Mouse (Mus musculus) hindbrain, postnatal 0 days (tissue): ENCODE results near the gene Rhd. TPM values are rescaled to one million over a fixed set of nuclear protein-coding genes. Genes with fewer than 3 reads are reported as not detected.
"Not testable (repeated sequence)": the region's sequence is repeated elsewhere in the genome, so short reads cannot be mapped to it uniquely, and the experiment has no call there.

Experiments used
- ATAC-seq: fragments of 200-750 bp; cut with Nextera tagmentation; 2 replicates; pipeline ENCODE4 v1.8.0; 2017; ENCODE audit warnings: mild to moderate bottlenecking, moderate TSS enrichment, moderate library complexity
- DNase-seq: peaks from one replicate; pipeline ENCODE4 v3.0.0-alpha.2; 2015; ENCODE audit warnings: low spot score
- H3K27ac ChIP-seq: fragments of 300-500 bp; sonication (generic); 2 replicates; pipeline ENCODE4 v1.5.1; 2014; ENCODE audit warnings: mild to moderate bottlenecking
- H3K27me3 ChIP-seq: fragments of 300-500 bp; sonication (generic); 2 replicates; pipeline ENCODE4 v1.6.1; 2014; ENCODE audit warnings: low read length, mixed read lengths; ENCODE audit not compliant: insufficient read depth
- H3K36me3 ChIP-seq: fragments of 300-500 bp; sonication (generic); 2 replicates; pipeline ENCODE4 v1.6.1; 2014; ENCODE audit warnings: low read length, mixed read lengths; ENCODE audit not compliant: insufficient read depth
- H3K4me1 ChIP-seq: fragments of 300-500 bp; sonication (generic); 2 replicates; pipeline ENCODE4 v1.6.1; 2014; ENCODE audit warnings: antibody characterized with exemption, low read length, mixed read lengths; ENCODE audit not compliant: insufficient read depth
- H3K4me2 ChIP-seq: fragments of 300-500 bp; sonication (generic); 2 replicates; pipeline ENCODE4 v1.6.1; 2014; ENCODE audit warnings: low read depth, mild to moderate bottlenecking, low read length, moderate library complexity, mixed read lengths
- H3K4me3 ChIP-seq: fragments of 300-500 bp; sonication (generic); 2 replicates; pipeline ENCODE4 v1.5.1; 2014; ENCODE audit warnings: low read length
- H3K9ac ChIP-seq: fragments of 300-500 bp; sonication (generic); replicated peaks from 2 replicates; pipeline ENCODE4 v1.6.1; 2014; ENCODE audit warnings: mild to moderate bottlenecking, low read length, moderate library complexity, mixed read lengths
- H3K9me3 ChIP-seq: fragments of 300-500 bp; sonication (generic); 2 replicates; pipeline ENCODE4 v1.6.1; 2016; ENCODE audit warnings: low read length, mixed read lengths
- CTCF ChIP-seq: IDR thresholded peaks from 2 replicates; pipeline ENCODE4 v1.5.1; 2016; ENCODE audit warnings: antibody characterized with exemption, control low read depth, low read depth
- WGBS: fragments of 180-500 bp; shearing (Covaris S2); extraction: QIAGEN DNeasy Blood & Tissue Kit; methylation state at CpG from one replicate; pipeline ENCODE4 v1.1.7; 2014; 5-methylcytosine and 5-hydroxymethylcytosine counted together
- polyA plus RNA-seq: library from polyadenylated mRNA; unstranded; fragments of >200 nt; fragmentation: Nextera tagmentation; extraction: Ambion mirVana; gene quantifications from 2 replicates; pipeline ENCODE4 v1.2.1, GENCODE M21; 2015
- total RNA-seq: library from RNA; depleted of rRNA; stranded (reverse); fragments of >200 nt; gene quantifications from 2 replicates; pipeline ENCODE4 v1.2.3, GENCODE M21; 2014

Rhd gene
- total and polyA plus RNA-seq, 2 experiments from 2014 or later, result 1.1 to 2.1 TPM

- Histone ChIP-seq H3K9me3 (no peaks in the 10 kb centered on the region), H3K4me3 (no peak overlapping the region), H3K9ac (no peak overlapping the region), H3K27me3 (no peaks in the 10 kb centered on the region), H3K4me2 (no peak overlapping the region), H3K27ac (no peak overlapping the region), H3K36me3 (peaks cover 17% of the 10 kb centered on the region), H3K4me1 (no peaks in the 10 kb centered on the region)
- 89% methylated on average over 3 of the region's 3 CpGs for WGBS
- DNase-seq (no peak), ATAC-seq (no peak)
- TF ChIP-seq CTCF, result no peak
Observed at GRCm38 (mm10) chr4:134831934-134832333, 32.4 kb upstream of the Rhd start.

GRCm38 (mm10) chr4:134835486-134835885 lies 28.9 kb upstream of the Rhd start:
- 82% methylated on average over 4 of the region's 4 CpGs for WGBS
- Histone ChIP-seq H3K9ac (no peak overlapping the region), H3K4me2 (no peak overlapping the region), H3K4me1 (no peaks in the 10 kb centered on the region; the same call in 1 of the 2 replicates), H3K27me3 (no peaks in the 10 kb centered on the region), H3K36me3 (peaks cover 3% of the 10 kb centered on the region), H3K27ac (no peak overlapping the region), H3K9me3 (no peaks in the 10 kb centered on the region), H3K4me3 (no peak overlapping the region)
- DNase-seq, result no peak
- TF ChIP-seq CTCF, result no peak
- ATAC-seq, result no peak

DNA sequence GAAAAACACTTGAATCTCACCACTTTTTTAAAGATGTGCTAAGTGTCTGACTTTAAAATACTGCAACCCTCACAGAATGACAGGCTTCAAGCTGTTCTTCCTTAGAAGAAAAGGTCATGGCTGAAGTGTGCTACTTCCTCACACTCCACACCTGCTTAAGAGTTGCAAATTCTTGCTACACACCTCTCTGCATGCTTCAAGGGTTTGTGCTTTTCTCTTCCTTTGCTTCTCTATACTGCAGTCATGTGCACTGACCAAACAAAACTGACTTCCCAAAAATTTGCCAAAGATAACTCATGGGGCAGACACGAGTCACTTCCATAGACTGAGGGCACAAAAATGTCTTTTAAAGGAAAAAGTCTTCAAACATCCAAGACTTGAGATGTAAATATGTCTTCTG lies 26.1 kb upstream of the Rhd start:
- H3K27me3 ChIP-seq, result no peaks in the 10 kb centered on the region
- no peaks in the 10 kb centered on the region for H3K9me3 ChIP-seq
- H3K4me1 ChIP-seq, result no peaks in the 10 kb centered on the region; the same call in 1 of the 2 replicates
- no peak overlapping the region for H3K9ac ChIP-seq
- no peak overlapping the region for H3K4me3 ChIP-seq
- no peak overlapping the region for H3K27ac ChIP-seq
- H3K36me3 ChIP-seq, result no peaks in the 10 kb centered on the region; the same call in 1 of the 2 replicates
- TF ChIP-seq CTCF, result no peak
- DNase-seq, result no peak
- no peak overlapping the region for H3K4me2 ChIP-seq
- no peak for ATAC-seq
- WGBS, result 80% methylated on average over 1 of the region's 1 CpGs

GRCm38 (mm10) chr4:134838706-134839105 lies 25.6 kb upstream of the Rhd start:
- H3K27ac ChIP-seq, ATAC-seq: not testable (repeated sequence)
- WGBS, result 85% methylated on average over 3 of the region's 3 CpGs

DNA sequence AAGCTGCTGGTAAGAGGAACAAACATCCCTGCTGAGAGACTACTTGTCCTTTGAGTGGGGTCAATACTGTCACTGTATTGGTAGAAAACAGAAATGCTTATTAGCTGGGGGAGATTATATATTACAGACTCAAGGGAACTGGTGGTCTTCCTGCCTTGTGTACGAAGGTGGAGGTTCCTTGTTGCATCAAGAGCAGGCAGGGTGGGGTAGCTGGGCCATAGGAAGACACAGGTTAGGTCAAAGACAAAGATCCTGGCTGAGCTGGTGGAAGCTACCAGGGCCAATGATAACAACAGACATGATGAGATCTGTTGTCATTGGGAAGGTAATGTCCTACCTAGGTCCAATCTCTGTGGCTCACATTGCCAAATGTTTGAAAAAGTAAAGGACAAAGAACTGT lies 24.1 kb upstream of the Rhd start:
- H3K4me3 ChIP-seq, result no peak overlapping the region
- ATAC-seq (no peak), DNase-seq (no peak)
- no peaks in the 10 kb centered on the region for H3K27me3 ChIP-seq
- no peaks in the 10 kb centered on the region for H3K9me3 ChIP-seq
- H3K4me1 ChIP-seq, result no peaks in the 10 kb centered on the region; the same call in 1 of the 2 replicates
- H3K4me2 ChIP-seq, result no peak overlapping the region
- no peak for TF ChIP-seq CTCF
- H3K27ac ChIP-seq, result no peak overlapping the region
- H3K36me3 ChIP-seq, result no peaks in the 10 kb centered on the region; the same call in 1 of the 2 replicates
- H3K9ac ChIP-seq, result no peak overlapping the region
- 95% methylated on average over 1 of the region's 1 CpGs for WGBS

More at GRCm38 (mm10) chr4:134838706-134839105, 25.6 kb upstream of the Rhd start:
- H3K4me1 ChIP-seq, H3K4me2 ChIP-seq, H3K9ac ChIP-seq, DNase-seq, H3K9me3 ChIP-seq, H3K4me3 ChIP-seq, H3K27me3 ChIP-seq, H3K36me3 ChIP-seq: not testable (repeated sequence)

DNA sequence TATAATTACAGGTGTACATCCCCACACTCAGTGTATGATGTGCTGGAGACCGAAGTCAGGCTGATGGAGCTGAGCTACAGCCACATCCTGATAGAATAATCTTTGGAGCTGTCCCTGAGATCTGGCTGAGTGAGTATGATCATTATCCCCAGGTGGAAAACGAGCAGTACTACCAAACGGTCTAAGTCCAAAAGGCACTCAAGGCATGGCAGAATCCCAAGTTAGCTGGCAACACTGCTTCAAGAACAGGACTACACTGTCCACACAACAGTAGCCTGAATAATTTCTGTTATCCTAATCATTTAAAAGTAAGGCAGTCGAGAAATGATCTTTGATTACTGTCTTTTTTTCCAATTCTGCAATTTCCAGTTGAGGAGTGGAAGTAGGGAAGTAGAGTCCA lies 20.8 kb upstream of the Rhd start:
- Histone ChIP-seq H3K36me3 (no peaks in the 10 kb centered on the region), H3K4me1 (no peaks in the 10 kb centered on the region; the same call in 1 of the 2 replicates), H3K4me2 (no peak overlapping the region), H3K27ac (no peak overlapping the region), H3K27me3 (no peaks in the 10 kb centered on the region), H3K4me3 (no peak overlapping the region), H3K9ac (no peak overlapping the region), H3K9me3 (no peaks in the 10 kb centered on the region)
- no peak for TF ChIP-seq CTCF
- DNase-seq (no peak), ATAC-seq (no peak)
- WGBS, result 70% methylated on average over 4 of the region's 4 CpGs

- ATAC-seq (no peak), DNase-seq (no peak)
- no peak overlapping the region for H3K4me3 ChIP-seq
Observed at GRCm38 (mm10) chr4:134847587-134847986, 16.7 kb upstream of the Rhd start.

More at GRCm38 (mm10) chr4:134847587-134847986, 16.7 kb upstream of the Rhd start:
- no peak overlapping the region for H3K4me2 ChIP-seq
- H3K4me1 ChIP-seq, result peaks cover 18% of the 10 kb centered on the region
- 81% methylated on average over 4 of the region's 4 CpGs for WGBS
- H3K36me3 ChIP-seq, result no peaks in the 10 kb centered on the region
- no peaks in the 10 kb centered on the region for H3K27me3 ChIP-seq
- H3K27ac ChIP-seq, result no peak overlapping the region
- H3K9me3 ChIP-seq, result no peaks in the 10 kb centered on the region
- TF ChIP-seq CTCF, result no peak
- H3K9ac ChIP-seq, result no peak overlapping the region
